Mouse (Mus musculus): Measurements from ENCODE around the gene En2.

En2 gene

DNA sequence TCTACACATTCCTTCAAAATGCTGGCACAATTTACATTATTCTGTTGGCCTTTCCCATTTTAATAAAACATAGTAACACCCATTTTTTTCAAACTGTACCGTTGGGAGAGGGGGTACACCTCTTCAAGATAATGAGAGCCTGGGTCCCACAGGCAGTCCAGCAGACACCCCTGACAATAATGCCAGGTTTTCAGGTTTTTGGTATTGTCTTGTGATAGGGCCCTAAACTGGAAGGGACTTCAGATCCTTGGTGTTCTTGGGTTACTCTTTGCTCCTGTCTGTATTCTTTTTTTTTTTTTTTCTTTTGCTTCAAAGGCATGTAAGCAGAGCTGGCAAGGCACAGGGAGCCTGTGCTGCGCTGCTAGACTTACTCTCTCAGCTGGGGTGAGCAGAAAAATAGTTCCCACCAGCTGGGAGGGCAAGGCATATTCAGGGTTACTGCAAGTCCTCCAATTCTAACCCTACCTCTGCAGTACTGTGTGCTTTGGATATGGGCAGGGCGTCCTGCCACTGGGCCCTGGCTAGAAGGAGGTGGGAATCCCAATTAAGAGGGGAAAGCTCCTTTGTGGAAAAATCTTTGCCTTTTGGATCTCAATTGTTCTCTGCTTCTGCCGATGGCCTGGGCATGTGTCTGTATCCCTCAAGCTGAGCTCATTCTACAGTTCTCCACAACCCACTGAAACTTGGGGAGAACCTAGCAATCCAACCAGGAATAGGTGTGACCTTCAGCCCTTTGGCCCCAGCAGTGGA lies 7.6 kb downstream of the En2 start:
- in situ Hi-C loops (cut with MboI; ENCODE audit: low pct_unique_long_range_greater_than_20kb in 1 of 2, low sequenced_read_pairs in 2 of 2, unreplicated experiment in 1 of 2) = loop anchor here in 1 of 2 experiments (25.0 kb wide), 1 partner anchor 289 kb away; the partner anchor contains the start of gene Shh

DNA sequence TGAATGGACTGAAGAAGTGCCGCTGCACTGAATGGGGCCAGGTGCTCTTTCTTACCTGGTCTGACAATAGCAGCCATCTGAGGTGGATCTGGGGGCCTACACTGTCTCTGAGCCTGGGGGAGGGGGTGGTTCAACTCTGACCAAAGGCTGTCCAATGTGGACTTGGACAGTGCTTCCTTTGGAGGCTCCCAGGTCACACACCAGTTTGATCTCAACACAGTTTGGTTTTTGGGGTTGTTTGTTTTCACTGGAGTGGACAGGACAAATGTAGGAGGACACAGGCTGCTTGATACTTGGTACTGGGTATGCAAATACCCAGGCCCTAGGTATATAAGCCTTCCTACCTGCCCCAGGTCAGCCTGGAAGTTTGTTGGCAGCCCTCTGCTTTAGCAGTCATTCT lies 8.2 kb downstream of the En2 start:
- in situ Hi-C loops (cut with MboI; ENCODE audit: low pct_unique_long_range_greater_than_20kb in 1 of 2, low sequenced_read_pairs in 2 of 2, unreplicated experiment in 1 of 2) = loop anchor here in 1 of 2 experiments (25.0 kb wide), 1 partner anchor 289 kb away; the partner anchor contains the start of gene Shh

DNA sequence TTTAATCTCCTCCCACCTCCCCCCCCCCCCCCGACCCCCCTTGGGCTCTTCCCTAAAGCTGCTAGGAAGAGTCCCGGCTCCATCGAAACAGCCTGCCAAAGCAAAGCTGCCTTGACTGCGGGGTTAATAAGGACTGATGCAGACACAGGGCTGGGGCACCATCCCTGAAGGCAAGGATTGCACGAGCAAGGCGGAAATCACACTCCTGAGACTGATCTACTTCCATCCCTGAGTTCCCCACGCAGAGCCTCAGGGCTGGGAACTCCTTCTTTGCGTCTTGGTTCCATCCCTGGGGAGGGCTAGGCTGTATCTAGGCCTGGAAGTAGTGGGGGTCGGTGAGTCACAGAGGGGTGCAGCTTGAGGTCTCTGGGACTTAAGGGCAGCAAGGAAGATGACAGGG lies 8.6 kb downstream of the En2 start:
- in situ Hi-C loops (cut with MboI; ENCODE audit: low pct_unique_long_range_greater_than_20kb in 1 of 2, low sequenced_read_pairs in 2 of 2, unreplicated experiment in 1 of 2) = loop anchor here in 1 of 2 experiments (25.0 kb wide), 1 partner anchor 288 kb away; the partner anchor contains the start of gene Shh

DNA sequence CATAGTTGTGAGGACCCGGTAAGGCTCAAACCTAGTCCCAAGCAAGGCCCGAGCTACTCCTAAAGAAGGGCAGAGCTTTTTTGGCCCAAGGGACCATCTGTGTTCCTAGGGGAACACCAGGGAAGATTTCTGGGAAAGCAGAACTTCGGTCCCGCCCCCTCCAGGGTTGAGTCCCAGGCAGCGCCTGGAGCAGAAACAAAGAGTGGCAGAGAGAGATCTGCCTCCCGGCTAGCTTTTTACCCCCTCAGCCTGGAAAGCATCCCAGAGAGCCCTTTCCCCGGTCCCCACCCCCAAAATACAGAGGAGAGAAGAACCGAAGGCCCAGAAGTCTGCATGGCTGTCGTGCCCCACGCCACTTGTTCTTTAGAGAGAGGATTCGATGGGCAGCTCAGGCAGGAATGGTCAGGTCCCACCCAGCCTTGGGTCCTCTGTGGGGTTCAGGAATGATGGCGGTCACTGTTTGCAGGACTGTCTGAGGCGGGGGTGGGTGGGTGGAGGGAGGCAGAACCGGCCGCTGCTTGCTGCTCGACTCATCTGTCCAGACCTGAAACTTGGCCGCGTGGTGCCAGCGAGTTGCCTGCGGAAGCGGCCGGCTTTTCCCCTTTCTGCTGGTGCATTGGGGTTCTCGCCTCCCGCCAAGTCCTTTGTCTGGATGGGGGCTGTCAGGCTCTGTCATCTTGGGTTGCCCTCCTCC lies 9.5 kb downstream of the En2 start:
- in situ Hi-C loops (cut with MboI; ENCODE audit: low pct_unique_long_range_greater_than_20kb in 1 of 2, low sequenced_read_pairs in 2 of 2, unreplicated experiment in 1 of 2) = loop anchor here in 1 of 2 experiments (25.0 kb wide), 1 partner anchor 287 kb away; the partner anchor contains the start of gene Shh

DNA sequence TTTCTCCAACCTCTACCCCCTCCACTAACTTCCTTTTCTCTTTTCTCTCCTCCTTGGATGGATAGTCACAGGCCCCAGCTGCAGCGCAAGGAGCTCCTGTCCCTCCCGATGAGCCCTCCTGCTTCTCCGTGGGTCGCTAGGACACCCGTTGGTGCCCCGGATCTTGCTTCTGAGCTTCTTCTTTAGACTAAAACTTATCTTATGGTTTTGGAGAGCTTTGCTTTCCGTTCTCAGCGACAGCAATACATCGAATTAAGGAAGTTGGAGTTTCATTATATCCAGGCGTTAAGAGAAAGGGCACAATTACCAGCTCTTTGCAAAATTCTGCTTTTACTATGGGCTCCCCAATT lies 10.1 kb downstream of the En2 start:
- in situ Hi-C loops (cut with MboI; ENCODE audit: low pct_unique_long_range_greater_than_20kb in 1 of 2, low sequenced_read_pairs in 2 of 2, unreplicated experiment in 1 of 2) = no loop called here

DNA sequence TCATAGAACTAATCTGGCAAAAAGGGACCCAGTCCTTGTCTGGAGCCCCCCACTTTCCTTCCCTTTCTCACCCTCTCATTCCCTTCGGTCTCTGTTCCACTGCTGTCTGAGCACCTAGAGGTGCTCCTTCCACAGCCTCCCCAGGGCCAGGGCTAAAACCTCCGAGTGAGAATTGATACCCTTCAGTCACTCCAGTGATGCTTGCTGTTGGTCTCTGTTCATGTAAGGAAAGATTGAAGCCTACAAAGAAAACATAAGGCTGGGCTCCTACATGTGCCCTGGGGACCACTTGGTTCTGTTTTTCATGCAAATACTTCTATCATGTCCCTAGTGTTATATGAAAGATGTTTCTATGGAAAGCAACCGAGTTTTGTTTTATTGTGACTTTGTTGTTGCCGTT lies 10.5 kb downstream of the En2 start:
- in situ Hi-C loops (cut with MboI; ENCODE audit: low pct_unique_long_range_greater_than_20kb in 1 of 2, low sequenced_read_pairs in 2 of 2, unreplicated experiment in 1 of 2) = no loop called here

DNA sequence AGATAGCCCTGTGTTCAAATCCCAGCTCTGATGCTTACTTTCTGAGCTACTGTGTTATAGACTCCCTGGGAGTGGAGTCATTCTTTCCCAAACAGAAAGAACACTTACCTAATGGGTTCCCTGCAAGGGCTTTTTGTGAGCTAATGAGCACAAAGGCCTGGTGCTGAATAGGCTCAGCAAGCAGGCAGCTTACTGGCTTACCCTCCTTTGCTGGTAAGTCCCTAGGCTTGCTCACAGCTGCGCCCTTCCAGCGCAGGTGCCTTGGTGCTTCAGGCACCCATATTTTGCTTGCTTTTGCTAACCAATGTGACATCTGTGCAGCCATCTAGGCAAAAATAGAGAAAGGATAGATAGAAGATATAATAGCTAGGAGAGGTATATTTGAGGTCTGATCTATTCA lies 11.1 kb downstream of the En2 start:
- in situ Hi-C loops (cut with MboI; ENCODE audit: low pct_unique_long_range_greater_than_20kb in 1 of 2, low sequenced_read_pairs in 2 of 2, unreplicated experiment in 1 of 2) = no loop called here

DNA sequence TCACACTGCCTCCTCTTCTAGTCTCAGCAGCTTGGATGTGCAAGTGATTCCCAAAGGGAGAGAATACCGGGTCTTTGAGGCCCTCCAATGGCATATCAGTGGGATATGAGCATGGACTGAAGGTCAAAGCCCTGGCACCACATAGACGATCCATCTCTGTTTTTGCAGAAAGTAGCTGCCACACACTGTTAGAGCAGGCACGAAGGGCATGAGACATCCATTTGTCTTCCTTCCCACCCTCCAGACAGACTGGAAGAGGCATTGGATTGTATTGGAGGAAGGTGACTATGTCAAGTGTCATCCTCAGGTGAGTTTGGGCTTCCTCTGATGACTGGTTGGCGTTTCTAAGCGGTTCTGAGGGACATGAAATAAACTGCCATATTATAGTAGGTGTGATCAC lies 12.8 kb downstream of the En2 start:
- in situ Hi-C loops (cut with MboI; ENCODE audit: low pct_unique_long_range_greater_than_20kb in 1 of 2, low sequenced_read_pairs in 2 of 2, unreplicated experiment in 1 of 2) = no loop called here

DNA sequence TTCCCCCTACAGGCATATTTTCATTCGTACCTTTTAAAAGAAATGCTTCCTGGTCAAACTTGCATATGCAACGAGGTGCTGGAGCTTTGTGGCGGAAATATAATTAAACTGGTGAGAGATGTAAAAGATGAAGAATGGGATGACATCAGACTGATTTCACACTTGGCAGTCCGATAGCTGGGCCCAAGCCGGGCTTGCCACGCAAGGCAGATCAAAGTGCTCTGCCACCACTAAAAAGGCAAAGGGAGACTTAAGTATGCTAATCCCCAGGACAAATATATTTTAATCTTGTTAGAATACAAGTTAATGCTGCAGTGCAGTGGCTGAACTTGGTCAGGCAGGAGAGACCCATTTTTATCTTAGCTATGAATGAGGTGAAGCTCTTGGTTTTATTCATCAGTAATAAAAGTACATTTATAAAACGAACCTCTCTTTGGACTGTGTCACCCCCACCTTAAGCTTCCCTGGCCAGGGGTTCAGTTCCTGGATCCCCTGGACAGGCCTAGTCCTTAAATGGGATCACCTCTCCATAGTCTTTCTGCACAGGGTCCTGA lies 13.8 kb downstream of the En2 start:
- in situ Hi-C loops (cut with MboI; ENCODE audit: low pct_unique_long_range_greater_than_20kb in 1 of 2, low sequenced_read_pairs in 2 of 2, unreplicated experiment in 1 of 2) = no loop called here

DNA sequence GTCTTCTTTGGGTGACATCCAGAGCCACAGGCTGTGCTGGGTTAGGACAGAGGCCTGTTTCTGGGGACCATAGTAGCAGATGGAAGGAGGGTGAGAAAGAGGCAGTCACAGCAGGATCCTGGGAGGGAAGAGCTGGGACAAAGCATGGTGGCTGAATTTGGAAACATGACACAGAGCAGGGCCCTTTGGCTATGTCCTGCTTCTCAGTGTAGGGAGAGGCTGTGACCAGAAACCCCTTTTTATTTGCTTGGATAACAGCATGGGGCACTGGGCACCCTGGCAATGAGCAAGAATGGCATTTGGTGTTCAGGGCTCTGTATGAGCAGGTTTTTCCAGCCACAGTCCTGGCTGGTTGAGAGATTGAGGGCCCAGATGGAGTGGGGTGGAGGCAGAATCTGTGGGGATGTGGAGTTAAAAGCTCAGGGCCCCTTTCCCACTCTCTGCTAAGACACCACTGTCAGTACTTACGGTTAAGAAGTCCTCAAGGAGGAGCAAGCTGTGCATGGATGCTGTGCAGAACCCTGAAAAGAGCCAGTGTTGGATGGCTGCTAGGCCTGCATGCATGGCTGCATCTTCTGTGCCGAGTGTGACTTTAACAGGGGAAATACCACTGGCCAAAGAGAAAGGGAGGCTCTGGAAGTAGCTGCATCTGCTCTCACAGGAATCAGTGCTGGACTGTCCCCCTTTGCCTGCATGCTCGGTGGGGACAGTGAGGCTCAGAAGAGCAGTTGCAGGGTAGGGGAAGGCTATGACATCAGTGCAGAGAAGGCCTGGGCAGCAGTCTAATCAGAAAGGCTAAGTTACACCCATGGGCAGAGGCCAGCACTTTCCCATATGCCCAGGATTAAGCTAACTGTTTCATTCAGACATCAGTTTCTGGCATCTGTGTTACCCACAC lies 26.0 kb downstream of the En2 start:
- in situ Hi-C loops (cut with MboI; ENCODE audit: low pct_unique_long_range_greater_than_20kb in 1 of 2, low sequenced_read_pairs in 2 of 2, unreplicated experiment in 1 of 2) = no loop called here

DNA sequence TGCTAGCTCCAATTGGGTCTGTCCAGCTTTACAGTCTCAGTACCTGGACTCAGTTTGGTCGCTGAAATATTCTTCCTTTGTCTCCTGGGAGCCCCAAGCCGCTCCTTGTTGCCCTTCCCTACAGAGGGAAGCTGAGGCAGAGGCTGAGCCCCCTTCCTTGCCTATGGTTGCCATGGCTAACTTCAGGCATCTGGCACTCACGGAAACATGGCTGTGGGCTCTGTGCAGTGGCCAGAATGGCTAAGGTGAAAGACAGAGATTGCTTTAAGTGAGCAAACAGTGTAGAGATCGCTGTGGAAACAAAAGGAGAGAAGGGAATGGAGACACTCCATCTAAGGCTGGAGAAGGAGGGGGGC lies 26.6 kb downstream of the En2 start:
- in situ Hi-C loops (cut with MboI; ENCODE audit: low pct_unique_long_range_greater_than_20kb in 1 of 2, low sequenced_read_pairs in 2 of 2, unreplicated experiment in 1 of 2) = no loop called here

DNA sequence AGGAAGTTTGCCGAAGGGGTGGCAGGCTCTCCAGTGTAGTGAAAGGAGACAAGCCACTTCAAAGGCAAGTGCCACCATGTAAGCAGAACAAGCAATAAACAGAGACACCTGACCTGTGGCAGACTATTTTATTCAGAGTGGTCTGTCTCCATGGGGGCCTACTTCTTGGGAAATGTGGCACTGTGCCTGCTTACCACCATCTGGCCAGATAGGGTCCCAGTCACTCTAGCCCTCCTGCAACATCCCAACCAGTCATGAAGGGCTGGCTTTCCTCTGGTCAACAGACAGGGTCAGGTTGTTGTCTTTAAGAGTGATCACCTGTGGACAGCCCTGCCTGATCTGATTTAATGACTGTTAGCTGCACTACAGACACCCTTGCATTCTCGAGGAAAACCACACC lies 30.0 kb downstream of the En2 start:
- in situ Hi-C loops (cut with MboI; ENCODE audit: low pct_unique_long_range_greater_than_20kb in 1 of 2, low sequenced_read_pairs in 2 of 2, unreplicated experiment in 1 of 2) = no loop called here

DNA sequence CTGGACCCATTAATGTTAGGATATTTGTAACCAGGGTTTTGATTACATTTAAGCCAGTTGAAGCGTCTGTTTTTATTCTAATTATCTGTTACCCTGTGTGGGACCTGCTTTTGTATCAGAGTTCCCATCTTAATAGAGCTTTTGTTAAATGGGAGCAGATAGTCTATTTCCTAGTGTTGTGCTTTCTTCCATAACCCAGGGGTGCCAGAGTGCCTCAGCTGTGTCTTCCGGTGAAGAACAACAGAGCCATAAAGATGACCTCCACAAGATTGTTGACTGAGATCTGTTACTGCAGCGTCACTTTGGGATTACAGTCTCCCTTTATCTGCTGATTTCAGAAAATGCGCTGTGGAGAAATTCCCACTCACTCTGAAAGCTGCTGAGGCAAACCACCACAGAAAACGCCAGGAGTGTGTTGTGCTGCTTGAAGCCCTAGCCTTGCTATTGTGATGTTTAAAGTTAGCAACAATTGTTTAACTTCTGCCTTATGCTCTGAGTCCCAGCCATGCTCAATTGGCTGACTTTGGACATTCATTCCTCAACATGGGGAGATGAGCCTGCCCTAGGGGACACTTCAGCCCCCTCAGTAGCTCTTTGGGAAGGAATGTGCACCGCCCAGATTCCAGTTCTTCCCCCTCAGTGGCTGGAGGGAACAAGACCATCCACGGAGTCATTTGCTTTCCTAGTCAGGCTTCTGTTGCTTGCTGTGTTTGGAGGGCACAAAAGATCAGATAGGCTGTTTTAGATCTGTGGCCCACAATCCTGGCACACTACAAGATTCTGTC lies 33.8 kb downstream of the En2 start:
- in situ Hi-C loops (cut with MboI; ENCODE audit: low pct_unique_long_range_greater_than_20kb in 1 of 2, low sequenced_read_pairs in 2 of 2, unreplicated experiment in 1 of 2) = no loop called here

DNA sequence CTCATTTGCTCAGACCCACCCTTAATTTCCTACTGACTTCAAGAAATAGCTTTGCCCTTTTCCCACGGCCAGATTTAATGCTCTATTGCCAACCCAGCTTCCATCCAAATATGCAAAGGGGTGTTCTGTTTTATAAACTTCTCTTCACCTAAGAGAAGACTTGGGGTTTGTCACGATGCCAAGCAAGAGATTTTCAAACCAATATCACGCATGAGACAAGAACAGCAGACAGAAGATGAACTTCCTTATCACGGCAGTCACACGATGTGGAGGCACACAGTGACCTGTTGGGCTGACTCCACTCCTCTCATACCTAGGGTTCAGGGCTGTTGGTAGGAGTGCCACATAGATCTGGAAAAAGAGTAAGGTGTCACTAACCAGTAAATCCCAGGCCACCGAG lies 37.6 kb downstream of the En2 start:
- in situ Hi-C loops (cut with MboI; ENCODE audit: low pct_unique_long_range_greater_than_20kb in 1 of 2, low sequenced_read_pairs in 2 of 2, unreplicated experiment in 1 of 2) = no loop called here

DNA sequence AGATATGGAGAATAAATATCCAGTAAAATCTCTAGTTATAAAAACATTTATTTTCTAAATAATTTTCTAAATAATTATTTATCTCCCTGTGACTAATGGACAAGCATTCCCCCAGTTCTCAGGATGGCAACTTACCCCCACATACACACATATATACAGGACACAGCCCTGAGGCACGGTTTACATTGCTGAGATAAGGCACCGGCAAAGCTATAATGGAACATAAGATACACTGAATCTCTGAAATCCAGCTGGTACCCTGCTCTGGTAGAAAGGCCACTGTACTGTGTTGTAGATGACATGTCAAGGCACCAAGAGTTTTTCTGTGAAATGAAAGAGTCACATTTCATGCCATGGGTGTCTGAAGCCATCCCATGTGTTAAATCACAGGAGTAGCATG lies 39.2 kb downstream of the En2 start:
- in situ Hi-C loops (cut with MboI; ENCODE audit: low pct_unique_long_range_greater_than_20kb in 1 of 2, low sequenced_read_pairs in 2 of 2, unreplicated experiment in 1 of 2) = no loop called here

DNA sequence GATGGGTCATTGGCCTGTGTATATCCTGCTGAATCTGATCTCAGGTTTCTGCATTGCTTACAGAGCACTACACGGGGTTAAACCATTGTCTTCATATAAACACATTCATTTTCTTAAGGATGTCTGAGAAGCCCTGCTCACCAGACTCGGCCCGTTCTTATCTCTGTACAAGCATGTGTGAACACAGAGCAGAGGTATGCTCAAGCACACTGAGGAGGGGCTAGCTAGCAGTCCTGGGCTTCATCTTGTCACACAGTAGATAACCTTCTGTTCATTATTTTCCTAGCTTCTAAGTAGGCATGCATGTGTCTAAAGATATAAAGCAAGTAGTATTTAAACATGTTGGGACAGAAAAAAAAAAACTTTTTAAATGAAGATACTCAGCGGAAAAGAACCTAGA lies 41.0 kb downstream of the En2 start:
- in situ Hi-C loops (cut with MboI; ENCODE audit: low pct_unique_long_range_greater_than_20kb in 1 of 2, low sequenced_read_pairs in 2 of 2, unreplicated experiment in 1 of 2) = no loop called here

DNA sequence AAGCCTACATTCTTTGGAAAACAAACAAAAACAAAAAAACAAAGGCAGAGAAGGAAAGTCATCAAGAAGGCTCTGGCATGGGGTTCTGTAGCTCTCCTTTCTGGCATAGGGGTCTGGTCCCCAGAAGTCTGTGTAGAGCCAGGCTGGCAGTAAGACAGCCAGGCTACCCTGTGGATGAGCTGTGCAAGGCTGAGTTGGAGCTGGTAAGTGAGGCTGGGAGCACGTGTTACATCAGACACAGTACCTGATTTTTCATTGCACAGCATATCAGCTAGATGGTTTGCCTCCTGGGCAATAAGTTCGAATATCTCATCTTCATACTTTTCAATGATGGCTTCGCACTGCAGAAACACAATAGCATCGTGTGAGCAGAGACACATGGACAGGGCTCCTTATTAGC lies 41.5 kb downstream of the En2 start:
- in situ Hi-C loops (cut with MboI; ENCODE audit: low pct_unique_long_range_greater_than_20kb in 1 of 2, low sequenced_read_pairs in 2 of 2, unreplicated experiment in 1 of 2) = no loop called here
